Mouse (Mus musculus): ENCODE measurements around the gene Erich3. TPM values are rescaled to one million over a fixed set of nuclear protein-coding genes. Genes with fewer than 3 reads are reported as not detected.
"Not testable (repeated sequence)": the region's sequence is repeated elsewhere in the genome, so short reads cannot be mapped to it uniquely, and the experiment has no call there.

Gene Erich3
- polyA plus RNA-seq (2016; fragmentation: Nextera tagmentation; extraction: Ambion mirVana): 0.77 and 1.7 TPM in 2 replicates

- ATAC-seq (ENCODE audit: low FRiP score, low read depth): no peak; the same call in none of the 2 replicates
- H3K4me2 ChIP-seq (replicated peaks): peak within 1 kb of the TSS; percentile 74
- H3K4me3 ChIP-seq: peak within 1 kb of the TSS; percentile 46
- H3K27ac ChIP-seq (replicated peaks): peak within 1 kb of the TSS; percentile 69
- peaks cover 23% of the 10 kb centered on the region for H3K27me3 ChIP-seq
- H3K9me3 ChIP-seq: no peaks in the 10 kb centered on the region
- H3K36me3 ChIP-seq: no peaks in the 10 kb centered on the region
- H3K9ac ChIP-seq (replicated peaks): peak within 1 kb of the TSS; percentile 56
- peaks cover 18% of the 10 kb centered on the region for H3K4me1 ChIP-seq
- 26% methylated on average over 7 of the region's 7 CpGs for WGBS
Observed at GRCm38 (mm10) chr3:154663545-154663944, at the start of gene Erich3. Gene Erich3 (plus strand): TSS chr3:154663859.

DNA sequence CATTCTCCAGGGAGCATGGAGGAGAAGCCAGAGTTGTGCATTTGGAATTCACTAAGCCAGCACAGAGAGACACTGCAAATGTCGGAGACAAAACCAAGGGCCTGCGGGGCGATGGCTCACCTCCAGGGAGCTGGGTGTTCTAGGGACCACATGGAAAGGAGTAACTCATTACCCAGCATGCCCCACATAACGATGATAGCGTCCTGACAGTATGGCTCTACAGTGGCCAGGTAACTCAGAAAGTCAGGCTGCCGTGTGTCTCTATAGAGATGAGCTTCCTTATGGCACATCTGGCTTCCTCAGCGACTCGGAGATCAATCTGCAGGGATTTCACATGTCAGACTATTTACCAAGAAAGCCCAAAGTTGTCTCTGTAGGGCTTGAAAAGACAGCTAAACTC lies 48.9 kb upstream of the Erich3 start:
- Histone ChIP-seq H3K36me3 (0 out of 2 replicates have a peak, but pooled peaks cover 3% of the 10 kb centered on the region), H3K27ac (replicated peaks) (no peak overlapping the region), H3K9me3 (no peaks in the 10 kb centered on the region), H3K27me3 (no peaks in the 10 kb centered on the region), H3K4me1 (no peaks in the 10 kb centered on the region), H3K4me2 (replicated peaks) (no peak overlapping the region), H3K4me3 (no peak overlapping the region), H3K9ac (replicated peaks) (no peak overlapping the region)
- no peak for ATAC-seq (ENCODE audit: low FRiP score, low read depth)
- 86% methylated on average over 8 of the region's 8 CpGs for WGBS

GRCm38 (mm10) chr3:154615304-154615703 lies 48.4 kb upstream of the Erich3 start:
- Histone ChIP-seq H3K4me2 (replicated peaks) (no peak overlapping the region), H3K36me3 (0 out of 2 replicates have a peak, but pooled peaks cover 1% of the 10 kb centered on the region), H3K9ac (replicated peaks) (no peak overlapping the region), H3K9me3 (no peaks in the 10 kb centered on the region), H3K4me3 (no peak overlapping the region), H3K4me1 (no peaks in the 10 kb centered on the region), H3K27me3 (no peaks in the 10 kb centered on the region), H3K27ac (replicated peaks) (no peak overlapping the region)
- no peak for ATAC-seq (ENCODE audit: low FRiP score, low read depth)
- WGBS: 50% methylated on average over 7 of the region's 7 CpGs

DNA sequence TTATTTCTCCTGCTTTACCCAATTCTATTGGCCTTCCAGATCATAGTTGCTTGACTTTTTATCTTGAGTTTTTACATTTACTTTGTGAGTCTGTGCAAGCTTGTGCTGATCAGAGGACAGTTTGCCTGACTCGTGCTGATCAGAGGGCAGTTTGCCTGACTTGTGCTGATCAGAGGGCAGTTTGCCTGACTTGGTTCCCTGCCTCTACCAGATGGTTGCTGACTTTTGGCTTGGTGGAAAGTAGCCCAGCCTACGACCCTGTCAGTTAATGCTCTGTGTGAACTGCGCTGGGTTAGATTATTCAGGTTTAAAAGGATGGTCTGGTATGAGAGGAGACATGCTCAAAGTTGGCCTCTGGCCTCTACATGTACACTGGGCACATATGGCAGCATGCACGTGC lies 47.6 kb upstream of the Erich3 start:
- WGBS: 88% methylated on average over 4 of the region's 4 CpGs
- no peak overlapping the region for H3K4me2 ChIP-seq (replicated peaks)
- 0 out of 2 replicates have a peak, but pooled peaks cover 1% of the 10 kb centered on the region for H3K36me3 ChIP-seq
- no peak overlapping the region for H3K4me3 ChIP-seq
- H3K9ac ChIP-seq (replicated peaks): no peak overlapping the region
- H3K27ac ChIP-seq (replicated peaks): no peak overlapping the region
- ATAC-seq (ENCODE audit: low FRiP score, low read depth): no peak
- H3K4me1 ChIP-seq: no peaks in the 10 kb centered on the region
- H3K9me3 ChIP-seq: no peaks in the 10 kb centered on the region
- no peaks in the 10 kb centered on the region for H3K27me3 ChIP-seq

DNA sequence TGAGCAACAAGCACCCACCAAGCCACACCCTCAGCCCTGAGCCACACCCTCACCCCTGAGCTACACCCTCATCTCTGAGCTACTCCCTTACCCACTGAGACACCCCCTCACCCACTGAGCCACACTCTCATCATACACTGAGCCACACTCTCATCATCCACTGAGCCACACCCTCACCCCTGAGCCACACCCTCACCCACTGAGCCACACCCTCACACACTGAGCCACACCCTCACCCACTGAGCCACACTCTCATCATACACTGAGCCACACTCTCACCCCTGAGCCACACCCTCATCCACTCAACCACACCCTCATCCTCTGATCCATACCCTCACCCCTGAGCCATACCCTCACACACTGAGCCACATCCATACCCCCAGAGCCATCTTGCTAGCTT lies 35.4 kb upstream of the Erich3 start:
- peak; percentile 66 for ATAC-seq (ENCODE audit: low FRiP score, low read depth)
- Histone ChIP-seq H3K9ac (replicated peaks) (no peak overlapping the region), H3K9me3 (no peaks in the 10 kb centered on the region), H3K4me1 (no peaks in the 10 kb centered on the region), H3K36me3 (no peaks in the 10 kb centered on the region), H3K27ac (replicated peaks) (no peak overlapping the region), H3K4me2 (replicated peaks) (no peak overlapping the region), H3K27me3 (no peaks in the 10 kb centered on the region), H3K4me3 (no peak overlapping the region)

GRCm38 (mm10) chr3:154631281-154631680 lies 32.4 kb upstream of the Erich3 start:
- not testable (repeated sequence) for H3K27me3 ChIP-seq; H3K4me3 ChIP-seq; H3K36me3 ChIP-seq; H3K9me3 ChIP-seq; H3K9ac ChIP-seq (replicated peaks); ATAC-seq (ENCODE audit: low FRiP score, low read depth); H3K4me1 ChIP-seq; H3K27ac ChIP-seq (replicated peaks); H3K4me2 ChIP-seq (replicated peaks)
- 82% methylated on average over 2 of the region's 2 CpGs for WGBS

- Histone ChIP-seq H3K27me3 (no peaks in the 10 kb centered on the region), H3K9ac (replicated peaks) (no peak overlapping the region), H3K4me1 (no peaks in the 10 kb centered on the region), H3K4me2 (replicated peaks) (no peak overlapping the region), H3K9me3 (no peaks in the 10 kb centered on the region), H3K27ac (replicated peaks) (no peak overlapping the region), H3K36me3 (no peaks in the 10 kb centered on the region), H3K4me3 (no peak overlapping the region)
- no peak for ATAC-seq (ENCODE audit: low FRiP score, low read depth)
- WGBS: 87% methylated on average over 5 of the region's 5 CpGs
Observed at GRCm38 (mm10) chr3:154633091-154633490, 30.6 kb upstream of the Erich3 start.

- Histone ChIP-seq H3K4me3 (no peak overlapping the region), H3K4me2 (replicated peaks) (peak overlapping the region; percentile 11; the same call in 1 of the 2 replicates)
- 67% methylated on average over 29 of the region's 29 CpGs for WGBS
Observed at GRCm38 (mm10) chr3:154646638-154647442, 16.8 kb upstream of the Erich3 start.

GRCm38 (mm10) chr3:154647443-154647780 lies 16.2 kb upstream of the Erich3 start:
- peak overlapping the region; percentile 11; the same call in 1 of the 2 replicates for H3K4me2 ChIP-seq (replicated peaks)
- H3K4me3 ChIP-seq: no peak overlapping the region
- peak; percentile 39; the same call in 1 of the 2 replicates for ATAC-seq (ENCODE audit: low FRiP score, low read depth)
- WGBS: 68% methylated on average over 7 of the region's 7 CpGs
- no peaks in the 10 kb centered on the region for H3K9me3 ChIP-seq
- H3K27me3 ChIP-seq: no peaks in the 10 kb centered on the region
- no peak overlapping the region for H3K27ac ChIP-seq (replicated peaks)
- H3K4me1 ChIP-seq: peaks cover 9% of the 10 kb centered on the region; the same call in 1 of the 2 replicates
- no peaks in the 10 kb centered on the region for H3K36me3 ChIP-seq
- no peak overlapping the region for H3K9ac ChIP-seq (replicated peaks)

More at GRCm38 (mm10) chr3:154646638-154647442, 16.8 kb upstream of the Erich3 start:
- Histone ChIP-seq H3K27ac (replicated peaks) (no peak overlapping the region), H3K9me3 (no peaks in the 10 kb centered on the region), H3K36me3 (no peaks in the 10 kb centered on the region), H3K4me1 (peaks cover 9% of the 10 kb centered on the region; the same call in 1 of the 2 replicates), H3K27me3 (no peaks in the 10 kb centered on the region), H3K9ac (replicated peaks) (no peak overlapping the region)
- peak; percentile 53; the same call in 1 of the 2 replicates for ATAC-seq (ENCODE audit: low FRiP score, low read depth)

- H3K9me3 ChIP-seq: no peaks in the 10 kb centered on the region
- H3K27ac ChIP-seq (replicated peaks): peak overlapping the region; percentile 58; the same call in 1 of the 2 replicates
- peak overlapping the region; percentile 15; the same call in 1 of the 2 replicates for H3K4me2 ChIP-seq (replicated peaks)
- no peak overlapping the region for H3K4me3 ChIP-seq
- 49% methylated on average over 20 of the region's 20 CpGs for WGBS
- no peaks in the 10 kb centered on the region for H3K27me3 ChIP-seq
- H3K4me1 ChIP-seq: peaks cover 12% of the 10 kb centered on the region; the same call in 1 of the 2 replicates
- no peak overlapping the region for H3K9ac ChIP-seq (replicated peaks)
- H3K36me3 ChIP-seq: no peaks in the 10 kb centered on the region
- ATAC-seq (ENCODE audit: low FRiP score, low read depth): peak; percentile 73
Observed at GRCm38 (mm10) chr3:154649411-154650285, 14.0 kb upstream of the Erich3 start.

GRCm38 (mm10) chr3:154651192-154651821 lies 12.4 kb upstream of the Erich3 start:
- H3K36me3 ChIP-seq: no peaks in the 10 kb centered on the region

More at GRCm38 (mm10) chr3:154651192-154651821, 12.4 kb upstream of the Erich3 start:
- no peak for ATAC-seq (ENCODE audit: low FRiP score, low read depth)
- H3K27ac ChIP-seq (replicated peaks): no peak overlapping the region
- H3K9me3 ChIP-seq: no peaks in the 10 kb centered on the region
- H3K27me3 ChIP-seq: no peaks in the 10 kb centered on the region
- peaks cover 12% of the 10 kb centered on the region; the same call in 1 of the 2 replicates for H3K4me1 ChIP-seq
- H3K4me2 ChIP-seq (replicated peaks): no peak overlapping the region
- H3K4me3 ChIP-seq: no peak overlapping the region
- WGBS: 88% methylated on average over 10 of the region's 10 CpGs
- H3K9ac ChIP-seq (replicated peaks): no peak overlapping the region

Measured in midbrain, embryonic 12.5 days (tissue).